Mouse (Mus musculus) liver, embryonic 15.5 days (tissue): ENCODE results near the gene Clec18a. TPM values are rescaled to one million over a fixed set of nuclear protein-coding genes. Genes with fewer than 3 reads are reported as not detected.
"Not testable (repeated sequence)": the region's sequence is repeated elsewhere in the genome, so short reads cannot be mapped to it uniquely, and the experiment has no call there.

Source experiments
- ATAC-seq: fragments of 200-750 bp; cut with Nextera tagmentation; 2 replicates; pipeline ENCODE4 v1.8.0; 2017; ENCODE audit warnings: moderate number of reproducible peaks, mild to moderate bottlenecking, moderate library complexity; ENCODE audit not compliant: insufficient read depth
- H3K27ac ChIP-seq: fragments of 300-500 bp; sonication (generic); replicated peaks from 2 replicates; pipeline ENCODE4 v1.5.1; 2015; ENCODE audit warnings: mild to moderate bottlenecking, inconsistent platforms
- H3K27me3 ChIP-seq: fragments of 300-500 bp; sonication (generic); 2 replicates; pipeline ENCODE4 v1.6.1; 2015; ENCODE audit warnings: mild to moderate bottlenecking, inconsistent platforms
- H3K36me3 ChIP-seq: fragments of 300-500 bp; sonication (generic); replicated peaks from 2 replicates; pipeline ENCODE4 v1.6.1; 2015; ENCODE audit warnings: moderate library complexity, mild to moderate bottlenecking, inconsistent platforms
- H3K4me1 ChIP-seq: fragments of 300-500 bp; sonication (generic); replicated peaks from 2 replicates; pipeline ENCODE4 v1.6.1; 2015; ENCODE audit warnings: inconsistent platforms
- H3K4me2 ChIP-seq: fragments of 300-500 bp; sonication (generic); 2 replicates; pipeline ENCODE4 v1.6.1; 2015; ENCODE audit warnings: moderate library complexity, mild to moderate bottlenecking, inconsistent platforms
- H3K4me3 ChIP-seq: fragments of 300-500 bp; sonication (generic); replicated peaks from 2 replicates; pipeline ENCODE4 v1.5.1; 2015; ENCODE audit warnings: mild to moderate bottlenecking, inconsistent platforms
- H3K9ac ChIP-seq: fragments of 300-500 bp; sonication (generic); 2 replicates; pipeline ENCODE4 v1.6.1; 2015; ENCODE audit warnings: moderate library complexity, mild to moderate bottlenecking, inconsistent platforms
- H3K9me3 ChIP-seq: fragments of 300-500 bp; sonication (generic); replicated peaks from 2 replicates; pipeline ENCODE4 v1.6.1; 2016; ENCODE audit warnings: inconsistent platforms
- WGBS: fragments of 180-500 bp; shearing (Covaris S2); methylation state at CpG from one replicate; pipeline ENCODE4 v1.1.7; 2015; ENCODE audit warnings: mixed read lengths; ENCODE audit not compliant: insufficient replicate concordance; 5-methylcytosine and 5-hydroxymethylcytosine counted together
- microRNA-seq: library from miRNA; unstranded; fragments of <30 nt; microRNA quantifications from one replicate; pipeline ENCODE4, GENCODE M21; 2016
- polyA plus RNA-seq: library from polyadenylated mRNA; unstranded; fragments of >200 nt; fragmentation: Nextera tagmentation; extraction: Ambion mirVana; gene quantifications from 2 replicates; pipeline ENCODE4 v1.2.1, GENCODE M21; 2015

Gene Clec18a
- polyA plus RNA-seq, 1 experiment from 2014 or later: not detected

- 0 out of 2 replicates have a peak, but pooled peaks cover 7% of the 10 kb centered on the region for H3K27me3 ChIP-seq
- peaks cover 31% of the 10 kb centered on the region for H3K36me3 ChIP-seq
- H3K27ac ChIP-seq: peak within 1 kb of the TSS; percentile 90
- H3K4me2 ChIP-seq: peak within 1 kb of the TSS; percentile 71
- peaks cover 44% of the 10 kb centered on the region for H3K4me1 ChIP-seq
- no peak for ATAC-seq
- WGBS: 85% methylated on average over 7 of the region's 7 CpGs
- H3K4me3 ChIP-seq: peak within 1 kb of the TSS; percentile 84
- H3K9me3 ChIP-seq: no peaks in the 10 kb centered on the region
- H3K9ac ChIP-seq: peak within 1 kb of the TSS; percentile 92
Measured at GRCm38 (mm10) chr8:111032916-111033315, 59.3 kb downstream of the Clec18a start, which contains the start of gene Aars. Aars (plus strand) TSS chr8:111033144.

GRCm38 (mm10) chr8:111031572-111031971 lies 60.7 kb downstream of the Clec18a start, which contains the start of gene Ddx19b:
Ddx19b (minus strand) TSS chr8:111031751.
- H3K27ac ChIP-seq: no peak within 1 kb of the TSS
- WGBS: 89% methylated on average over 19 of the region's 19 CpGs
- peaks cover 18% of the 10 kb centered on the region for H3K36me3 ChIP-seq
- peaks cover 54% of the 10 kb centered on the region for H3K4me1 ChIP-seq
- no peak within 1 kb of the TSS for H3K4me3 ChIP-seq
- H3K4me2 ChIP-seq: no peak within 1 kb of the TSS
- H3K9me3 ChIP-seq: no peaks in the 10 kb centered on the region
- no peak within 1 kb of the TSS for H3K9ac ChIP-seq
- ATAC-seq: no peak
- H3K27me3 ChIP-seq: 0 out of 2 replicates have a peak, but pooled peaks cover 7% of the 10 kb centered on the region

- no peak overlapping the region for H3K27ac ChIP-seq
- no peaks in the 10 kb centered on the region for H3K9me3 ChIP-seq
- H3K4me2 ChIP-seq: peak overlapping the region; percentile 59
- 69% methylated on average over 6 of the region's 6 CpGs for WGBS
- no peak overlapping the region for H3K9ac ChIP-seq
- peaks cover 40% of the 10 kb centered on the region for H3K4me1 ChIP-seq
- H3K27me3 ChIP-seq: 0 out of 2 replicates have a peak, but pooled peaks cover 7% of the 10 kb centered on the region
- H3K36me3 ChIP-seq: 0 out of 2 replicates have a peak, but pooled peaks cover 3% of the 10 kb centered on the region
- peak overlapping the region; percentile 31 for H3K4me3 ChIP-seq
- ATAC-seq: no peak
Measured at GRCm38 (mm10) chr8:111030045-111030444, 62.2 kb downstream of the Clec18a start.

- Histone ChIP-seq H3K9me3 (no peaks in the 10 kb centered on the region), H3K4me1 (peaks cover 36% of the 10 kb centered on the region), H3K36me3 (no peaks in the 10 kb centered on the region), H3K27ac (no peak overlapping the region), H3K27me3 (0 out of 2 replicates have a peak, but pooled peaks cover 7% of the 10 kb centered on the region), H3K9ac (no peak overlapping the region), H3K4me3 (peak overlapping the region; percentile 31), H3K4me2 (peak overlapping the region; percentile 59)
- WGBS: 18% methylated on average over 4 of the region's 4 CpGs
- ATAC-seq: no peak
Measured at GRCm38 (mm10) chr8:111029589-111029988, 62.6 kb downstream of the Clec18a start.

- H3K4me1 ChIP-seq: peaks cover 27% of the 10 kb centered on the region
- peak; percentile 91 for ATAC-seq
- H3K27me3 ChIP-seq: 0 out of 2 replicates have a peak, but pooled peaks cover 7% of the 10 kb centered on the region
- WGBS: under 1% methylated on average over 31 of the region's 31 CpGs
- no peaks in the 10 kb centered on the region for H3K9me3 ChIP-seq
- peak overlapping the region; percentile 93 for H3K4me2 ChIP-seq
- H3K4me3 ChIP-seq: peak overlapping the region; percentile 79
- H3K9ac ChIP-seq: peak overlapping the region; percentile 74
- no peaks in the 10 kb centered on the region for H3K36me3 ChIP-seq
- peak overlapping the region; percentile 75 for H3K27ac ChIP-seq
Measured at GRCm38 (mm10) chr8:111027391-111027937, 64.8 kb downstream of the Clec18a start.

GRCm38 (mm10) chr8:111026609-111027008 lies 65.6 kb downstream of the Clec18a start:
- not testable (repeated sequence) for H3K9ac ChIP-seq, H3K27me3 ChIP-seq, H3K27ac ChIP-seq, ATAC-seq, H3K9me3 ChIP-seq, H3K36me3 ChIP-seq, H3K4me3 ChIP-seq
- H3K4me1 ChIP-seq: peaks cover 27% of the 10 kb centered on the region
- H3K4me2 ChIP-seq: peak overlapping the region; percentile 93; the same call in 1 of the 2 replicates
- 70% methylated on average over 2 of the region's 2 CpGs for WGBS

- not testable (repeated sequence) for H3K9me3 ChIP-seq, H3K9ac ChIP-seq, H3K27ac ChIP-seq, ATAC-seq, H3K4me3 ChIP-seq, H3K27me3 ChIP-seq, H3K4me1 ChIP-seq, H3K4me2 ChIP-seq
- 77% methylated on average over 9 of the region's 10 CpGs for WGBS
- H3K36me3 ChIP-seq: peaks cover 24% of the 10 kb centered on the region
Measured at GRCm38 (mm10) chr8:111010230-111010991, 81.8 kb downstream of the Clec18a start.

Small RNAs within 50 kb of the gene (microRNA-seq; reads per million reads assigned to microRNA genes)
- gene Gm24103 (not detected), gene Mir3473d (2.0 reads per million)

Other genes starting within 250 kb of the Clec18a start
- gene Cog4, start 245.8 kb downstream of the Clec18a start, polyA plus RNA-seq: 28.3 and 30.7 TPM in 2 replicates
- 56.9 and 58.3 TPM in 2 replicates for gene Sf3b3, start 245.6 kb downstream of the Clec18a start, polyA plus RNA-seq
- gene Fuk, start 189.9 kb downstream of the Clec18a start, polyA plus RNA-seq: 2.5 and 3.3 TPM in 2 replicates
- gene St3gal2, start 172.5 kb downstream of the Clec18a start, polyA plus RNA-seq: 21.9 and 24.6 TPM in 2 replicates
- 9.3 and 9.9 TPM in 2 replicates for gene Ddx19a, start 94.6 kb downstream of the Clec18a start, polyA plus RNA-seq
- gene Ddx19b, start 60.7 kb downstream of the Clec18a start, polyA plus RNA-seq: 2.4 and 3.0 TPM in 2 replicates
- 54.0 and 55.0 TPM in 2 replicates for gene Aars, start 59.3 kb downstream of the Clec18a start, polyA plus RNA-seq
- 3.5 and 6.0 TPM in 2 replicates for gene Exosc6, start 36.1 kb downstream of the Clec18a start, polyA plus RNA-seq
- gene Pdpr, start 2.2 kb upstream of the Clec18a start, polyA plus RNA-seq: 2.4 and 2.6 TPM in 2 replicates
- 14.1 and 14.5 TPM in 2 replicates for gene Glg1, start 166.8 kb upstream of the Clec18a start, polyA plus RNA-seq
- 44.9 and 46.4 TPM in 2 replicates for gene Rfwd3, start 207.8 kb upstream of the Clec18a start, polyA plus RNA-seq
- gene Mlkl, start 245.8 kb upstream of the Clec18a start, polyA plus RNA-seq: 3.3 and 3.7 TPM in 2 replicates